Mouse (Mus musculus): Measurements from ENCODE around the gene Camta1. TPM values are rescaled to one million over a fixed set of nuclear protein-coding genes. Genes with fewer than 3 reads are reported as not detected.

Gene Camta1
- polyA plus RNA-seq, 1 experiment, result 27.1 TPM

GRCm38 (mm10) chr4:151310056-151310685 lies 551.5 kb downstream of the Camta1 start:
- Histone ChIP-seq H3K36me3 (ENCODE audit: control insufficient read depth, insufficient read depth, low read length) (no peaks in the 10 kb centered on the region), H3K27ac (ENCODE audit: control insufficient read depth, insufficient read depth, low read length) (no peak overlapping the region), H3K27me3 (ENCODE audit: control insufficient read depth, insufficient read depth, low read length) (no peaks in the 10 kb centered on the region), H3K4me3 (ENCODE audit: control insufficient read depth, insufficient read depth, low read length) (no peak overlapping the region), H3K4me1 (replicated peaks; ENCODE audit: control insufficient read depth, insufficient read depth, low read length) (no peaks in the 10 kb centered on the region)
- DNase-seq, result no peak
- 64% methylated on average over 12 of the region's 12 CpGs for WGBS
- no peak for TF ChIP-seq POLR2A (IDR thresholded peaks at IDR 0.05; ENCODE audit: control insufficient read depth, extremely low read depth, insufficient read depth, low read length, poor library complexity)
- TF ChIP-seq CTCF (IDR thresholded peaks at IDR 0.05; ENCODE audit: borderline replicate concordance, control insufficient read depth, extremely low read depth, insufficient read depth, low read length, poor library complexity), result no peak

GRCm38 (mm10) chr4:151306890-151307289 lies 554.8 kb downstream of the Camta1 start:
- no peak for TF ChIP-seq CTCF (IDR thresholded peaks at IDR 0.05; ENCODE audit: borderline replicate concordance, control insufficient read depth, extremely low read depth, insufficient read depth, low read length, poor library complexity)
- no peak for TF ChIP-seq POLR2A (IDR thresholded peaks at IDR 0.05; ENCODE audit: control insufficient read depth, extremely low read depth, insufficient read depth, low read length, poor library complexity)
- Histone ChIP-seq H3K4me1 (replicated peaks; ENCODE audit: control insufficient read depth, insufficient read depth, low read length) (no peaks in the 10 kb centered on the region), H3K4me3 (ENCODE audit: control insufficient read depth, insufficient read depth, low read length) (no peak overlapping the region), H3K27me3 (ENCODE audit: control insufficient read depth, insufficient read depth, low read length) (no peaks in the 10 kb centered on the region), H3K27ac (ENCODE audit: control insufficient read depth, insufficient read depth, low read length) (no peak overlapping the region), H3K36me3 (ENCODE audit: control insufficient read depth, insufficient read depth, low read length) (no peaks in the 10 kb centered on the region)
- WGBS, result 90% methylated on average over 11 of the region's 11 CpGs
- DNase-seq, result no peak

GRCm38 (mm10) chr4:151306311-151306765 lies 555.3 kb downstream of the Camta1 start:
- WGBS, result 64% methylated on average over 11 of the region's 11 CpGs
- H3K27me3 ChIP-seq (ENCODE audit: control insufficient read depth, insufficient read depth, low read length), result no peaks in the 10 kb centered on the region

GRCm38 (mm10) chr4:151305761-151306160 lies 555.9 kb downstream of the Camta1 start:
- no peak for DNase-seq
- Histone ChIP-seq H3K27ac (ENCODE audit: control insufficient read depth, insufficient read depth, low read length) (no peak overlapping the region), H3K27me3 (ENCODE audit: control insufficient read depth, insufficient read depth, low read length) (no peaks in the 10 kb centered on the region), H3K4me3 (ENCODE audit: control insufficient read depth, insufficient read depth, low read length) (no peak overlapping the region), H3K36me3 (ENCODE audit: control insufficient read depth, insufficient read depth, low read length) (no peaks in the 10 kb centered on the region), H3K4me1 (replicated peaks; ENCODE audit: control insufficient read depth, insufficient read depth, low read length) (no peaks in the 10 kb centered on the region)
- 75% methylated on average over 6 of the region's 6 CpGs for WGBS
- no peak for TF ChIP-seq CTCF (IDR thresholded peaks at IDR 0.05; ENCODE audit: borderline replicate concordance, control insufficient read depth, extremely low read depth, insufficient read depth, low read length, poor library complexity)
- no peak for TF ChIP-seq POLR2A (IDR thresholded peaks at IDR 0.05; ENCODE audit: control insufficient read depth, extremely low read depth, insufficient read depth, low read length, poor library complexity)

More at GRCm38 (mm10) chr4:151306311-151306765, 555.3 kb downstream of the Camta1 start:
- Histone ChIP-seq H3K36me3 (ENCODE audit: control insufficient read depth, insufficient read depth, low read length) (no peaks in the 10 kb centered on the region), H3K27ac (ENCODE audit: control insufficient read depth, insufficient read depth, low read length) (no peak overlapping the region), H3K4me1 (replicated peaks; ENCODE audit: control insufficient read depth, insufficient read depth, low read length) (no peaks in the 10 kb centered on the region), H3K4me3 (ENCODE audit: control insufficient read depth, insufficient read depth, low read length) (no peak overlapping the region)
- DNase-seq, result no peak
- TF ChIP-seq CTCF (IDR thresholded peaks at IDR 0.05; ENCODE audit: borderline replicate concordance, control insufficient read depth, extremely low read depth, insufficient read depth, low read length, poor library complexity) (no peak), POLR2A (IDR thresholded peaks at IDR 0.05; ENCODE audit: control insufficient read depth, extremely low read depth, insufficient read depth, low read length, poor library complexity) (no peak)

GRCm38 (mm10) chr4:151303931-151304330 lies 557.7 kb downstream of the Camta1 start:
- no peak for DNase-seq
- Histone ChIP-seq H3K27ac (ENCODE audit: control insufficient read depth, insufficient read depth, low read length) (no peak overlapping the region), H3K27me3 (ENCODE audit: control insufficient read depth, insufficient read depth, low read length) (no peaks in the 10 kb centered on the region), H3K4me1 (replicated peaks; ENCODE audit: control insufficient read depth, insufficient read depth, low read length) (no peaks in the 10 kb centered on the region), H3K36me3 (ENCODE audit: control insufficient read depth, insufficient read depth, low read length) (no peaks in the 10 kb centered on the region), H3K4me3 (ENCODE audit: control insufficient read depth, insufficient read depth, low read length) (no peak overlapping the region)
- 72% methylated on average over 3 of the region's 3 CpGs for WGBS
- TF ChIP-seq CTCF (IDR thresholded peaks at IDR 0.05; ENCODE audit: borderline replicate concordance, control insufficient read depth, extremely low read depth, insufficient read depth, low read length, poor library complexity) (no peak), POLR2A (IDR thresholded peaks at IDR 0.05; ENCODE audit: control insufficient read depth, extremely low read depth, insufficient read depth, low read length, poor library complexity) (no peak)

- Histone ChIP-seq H3K27ac (ENCODE audit: control insufficient read depth, insufficient read depth, low read length) (no peak overlapping the region), H3K27me3 (ENCODE audit: control insufficient read depth, insufficient read depth, low read length) (no peaks in the 10 kb centered on the region), H3K4me1 (replicated peaks; ENCODE audit: control insufficient read depth, insufficient read depth, low read length) (no peaks in the 10 kb centered on the region), H3K36me3 (ENCODE audit: control insufficient read depth, insufficient read depth, low read length) (no peaks in the 10 kb centered on the region), H3K4me3 (ENCODE audit: control insufficient read depth, insufficient read depth, low read length) (no peak overlapping the region)
- 86% methylated on average over 5 of the region's 5 CpGs for WGBS
- DNase-seq, result no peak
- no peak for TF ChIP-seq POLR2A (IDR thresholded peaks at IDR 0.05; ENCODE audit: control insufficient read depth, extremely low read depth, insufficient read depth, low read length, poor library complexity)
- no peak for TF ChIP-seq CTCF (IDR thresholded peaks at IDR 0.05; ENCODE audit: borderline replicate concordance, control insufficient read depth, extremely low read depth, insufficient read depth, low read length, poor library complexity)
Observed at GRCm38 (mm10) chr4:151303436-151303835, 558.2 kb downstream of the Camta1 start.
